Mouse (Mus musculus): ENCODE measurements around the gene Vstm5.

DNA sequence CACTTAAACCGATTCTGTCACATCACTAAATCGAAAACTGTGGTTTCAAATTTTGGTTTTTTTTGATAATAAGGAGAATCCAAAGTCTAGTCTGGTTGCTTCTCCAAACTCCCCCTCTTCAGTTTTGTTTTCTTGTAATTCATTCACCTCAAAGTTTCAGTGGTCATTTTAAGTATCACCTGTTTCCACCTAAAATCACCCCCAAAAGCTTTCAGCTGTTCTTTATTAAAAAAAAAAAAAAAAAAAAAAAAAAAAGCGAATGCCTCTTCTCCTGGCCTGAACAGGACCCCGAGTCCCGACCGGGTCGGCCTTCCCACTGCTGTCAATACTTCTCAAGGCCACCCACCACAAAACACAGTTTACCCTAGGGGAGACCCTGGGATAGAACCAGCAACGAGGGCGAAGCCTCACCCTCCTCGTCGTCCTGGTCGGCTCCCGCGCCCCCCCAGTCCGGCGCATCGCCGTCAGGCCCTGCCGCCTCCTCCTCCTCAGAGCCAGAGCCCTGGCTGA, 40.3 kb downstream of the Vstm5 start:
- TF ChIP-seq CTCF (IDR thresholded peaks at IDR 0.05; ENCODE audit: control insufficient read depth, insufficient read depth, insufficient read length) (no peak), MAX (IDR thresholded peaks at IDR 0.05) (no peak), USF1 (IDR thresholded peaks at IDR 0.05; ENCODE audit: low read depth) (no peak), MYOD1 (IDR thresholded peaks at IDR 0.05; ENCODE audit: control insufficient read depth, insufficient read length, low read depth) (no peak), CEBPB (IDR thresholded peaks at IDR 0.05; ENCODE audit: low read depth) (no peak), MYOG (IDR thresholded peaks at IDR 0.05; ENCODE audit: control insufficient read depth, extremely low read depth, insufficient read length) (no peak), FOSL1 (IDR thresholded peaks at IDR 0.05; ENCODE audit: insufficient read depth, low read length, poor library complexity, severe bottlenecking) (no peak)

All from C2C12 (cell line).